Mouse (Mus musculus): ENCODE measurements around the gene Hoxc6. TPM values are rescaled to one million over a fixed set of nuclear protein-coding genes. Genes with fewer than 3 reads are reported as not detected.

Hoxc6 gene
- polyA plus RNA-seq (2014; fragmentation: Nextera tagmentation; extraction: Ambion mirVana), result 9.5 and 10.9 TPM in 2 replicates

- Histone ChIP-seq H3K36me3 (ENCODE audit: control insufficient read depth, insufficient read depth, low read length) (no peaks in the 10 kb centered on the region), H3K27me3 (ENCODE audit: control insufficient read depth, insufficient read depth, low read length) (peaks cover 59% of the 10 kb centered on the region), H3K4me3 (ENCODE audit: low read depth, low read length) (peak within 1 kb of the TSS; percentile 41), H3K9me3 (ENCODE audit: control insufficient read depth, low read length) (no peaks in the 10 kb centered on the region), H3K4me2 (ENCODE audit: low read depth, severe bottlenecking) (peak within 1 kb of the TSS; percentile 78), H3K9ac (ENCODE audit: low read length) (peak within 1 kb of the TSS; percentile 61), H3K27ac (replicated peaks; ENCODE audit: low read depth, low read length) (peak within 1 kb of the TSS; percentile 90), H3K4me1 (ENCODE audit: control insufficient read depth, insufficient read depth, low read length) (peaks cover 67% of the 10 kb centered on the region)
- DNase-seq (ENCODE audit: low spot score) (peak; percentile 74), ATAC-seq (ENCODE audit: insufficient number of reproducible peaks, low FRiP score, low TSS enrichment, low read depth) (peak; percentile 39; the same call in 1 of the 2 replicates)
- under 1% methylated on average over 19 of the region's 19 CpGs for WGBS
Observed at GRCm38 (mm10) chr15:102997939-102998355, at the start of gene Hoxc6. Hoxc6 (plus strand) TSS chr15:102998257.

GRCm38 (mm10) chr15:102948842-102949241 lies 49.2 kb upstream of the Hoxc6 start:
- Histone ChIP-seq H3K9me3 (ENCODE audit: control insufficient read depth, low read length) (no peaks in the 10 kb centered on the region), H3K4me1 (ENCODE audit: control insufficient read depth, insufficient read depth, low read length) (peaks cover 4% of the 10 kb centered on the region; the same call in 1 of the 2 replicates), H3K9ac (ENCODE audit: low read length) (peak overlapping the region; percentile 22; the same call in 1 of the 2 replicates), H3K4me3 (ENCODE audit: low read depth, low read length) (no peak overlapping the region), H3K27ac (replicated peaks; ENCODE audit: low read depth, low read length) (no peak overlapping the region), H3K27me3 (ENCODE audit: control insufficient read depth, insufficient read depth, low read length) (peaks cover 68% of the 10 kb centered on the region), H3K36me3 (ENCODE audit: control insufficient read depth, insufficient read depth, low read length) (no peaks in the 10 kb centered on the region), H3K4me2 (ENCODE audit: low read depth, severe bottlenecking) (peak overlapping the region; percentile 5; the same call in 1 of the 2 replicates)
- no peak for ATAC-seq (ENCODE audit: insufficient number of reproducible peaks, low FRiP score, low TSS enrichment, low read depth)
- 18% methylated on average over 2 of the region's 2 CpGs for WGBS
- no peak for DNase-seq (ENCODE audit: low spot score)

- ATAC-seq (ENCODE audit: insufficient number of reproducible peaks, low FRiP score, low TSS enrichment, low read depth), result no peak
- peak; percentile 66 for DNase-seq (ENCODE audit: low spot score)
- H3K4me2 ChIP-seq (ENCODE audit: low read depth, severe bottlenecking), result peak overlapping the region; percentile 42
- WGBS, result 1% methylated on average over 20 of the region's 20 CpGs
- no peaks in the 10 kb centered on the region for H3K9me3 ChIP-seq (ENCODE audit: control insufficient read depth, low read length)
- H3K27ac ChIP-seq (replicated peaks; ENCODE audit: low read depth, low read length), result peak overlapping the region; percentile 76
- H3K36me3 ChIP-seq (ENCODE audit: control insufficient read depth, insufficient read depth, low read length), result no peaks in the 10 kb centered on the region
- H3K4me1 ChIP-seq (ENCODE audit: control insufficient read depth, insufficient read depth, low read length), result peaks cover 4% of the 10 kb centered on the region; the same call in 1 of the 2 replicates
- H3K4me3 ChIP-seq (ENCODE audit: low read depth, low read length), result peak overlapping the region; percentile 24
- peak overlapping the region; percentile 58; the same call in 1 of the 2 replicates for H3K9ac ChIP-seq (ENCODE audit: low read length)
- peaks cover 66% of the 10 kb centered on the region for H3K27me3 ChIP-seq (ENCODE audit: control insufficient read depth, insufficient read depth, low read length)
Observed at GRCm38 (mm10) chr15:102949696-102950095, 48.4 kb upstream of the Hoxc6 start.

GRCm38 (mm10) chr15:102950877-102951276 lies 47.2 kb upstream of the Hoxc6 start:
- Histone ChIP-seq H3K4me1 (ENCODE audit: control insufficient read depth, insufficient read depth, low read length) (peaks cover 4% of the 10 kb centered on the region; the same call in 1 of the 2 replicates), H3K27ac (replicated peaks; ENCODE audit: low read depth, low read length) (peak overlapping the region; percentile 76), H3K4me2 (ENCODE audit: low read depth, severe bottlenecking) (peak overlapping the region; percentile 42), H3K36me3 (ENCODE audit: control insufficient read depth, insufficient read depth, low read length) (no peaks in the 10 kb centered on the region), H3K9me3 (ENCODE audit: control insufficient read depth, low read length) (no peaks in the 10 kb centered on the region), H3K27me3 (ENCODE audit: control insufficient read depth, insufficient read depth, low read length) (peaks cover 60% of the 10 kb centered on the region), H3K9ac (ENCODE audit: low read length) (peak overlapping the region; percentile 60), H3K4me3 (ENCODE audit: low read depth, low read length) (peak overlapping the region; percentile 24)
- ATAC-seq (ENCODE audit: insufficient number of reproducible peaks, low FRiP score, low TSS enrichment, low read depth), result no peak
- DNase-seq (ENCODE audit: low spot score), result no peak
- WGBS, result 7% methylated on average over 2 of the region's 2 CpGs

- Histone ChIP-seq H3K27me3 (ENCODE audit: control insufficient read depth, insufficient read depth, low read length) (peaks cover 61% of the 10 kb centered on the region), H3K36me3 (ENCODE audit: control insufficient read depth, insufficient read depth, low read length) (no peaks in the 10 kb centered on the region), H3K9me3 (ENCODE audit: control insufficient read depth, low read length) (no peaks in the 10 kb centered on the region), H3K9ac (ENCODE audit: low read length) (peak overlapping the region; percentile 94), H3K4me2 (ENCODE audit: low read depth, severe bottlenecking) (peak overlapping the region; percentile 68), H3K4me1 (ENCODE audit: control insufficient read depth, insufficient read depth, low read length) (peaks cover 17% of the 10 kb centered on the region), H3K4me3 (ENCODE audit: low read depth, low read length) (peak overlapping the region; percentile 45), H3K27ac (replicated peaks; ENCODE audit: low read depth, low read length) (peak overlapping the region; percentile 63; the same call in 1 of the 2 replicates)
- ATAC-seq (ENCODE audit: insufficient number of reproducible peaks, low FRiP score, low TSS enrichment, low read depth) (no peak), DNase-seq (ENCODE audit: low spot score) (peak; percentile 64)
- WGBS, result 3% methylated on average over 6 of the region's 6 CpGs
Observed at GRCm38 (mm10) chr15:102953561-102953960, 44.5 kb upstream of the Hoxc6 start.

GRCm38 (mm10) chr15:102954192-102955006 lies 43.7 kb upstream of the Hoxc6 start, which contains the start of gene Hoxc11:
Hoxc11 (plus strand) TSS chr15:102954427.
- ATAC-seq (ENCODE audit: insufficient number of reproducible peaks, low FRiP score, low TSS enrichment, low read depth) (0 out of 2 replicates have a peak, but pooled peaks have one; percentile 4), DNase-seq (ENCODE audit: low spot score) (peak; percentile 75)
- Histone ChIP-seq H3K4me1 (ENCODE audit: control insufficient read depth, insufficient read depth, low read length) (peaks cover 17% of the 10 kb centered on the region), H3K9me3 (ENCODE audit: control insufficient read depth, low read length) (no peaks in the 10 kb centered on the region), H3K4me2 (ENCODE audit: low read depth, severe bottlenecking) (peak within 1 kb of the TSS; percentile 68), H3K9ac (ENCODE audit: low read length) (peak within 1 kb of the TSS; percentile 94), H3K4me3 (ENCODE audit: low read depth, low read length) (peak within 1 kb of the TSS; percentile 45), H3K36me3 (ENCODE audit: control insufficient read depth, insufficient read depth, low read length) (no peaks in the 10 kb centered on the region), H3K27me3 (ENCODE audit: control insufficient read depth, insufficient read depth, low read length) (peaks cover 55% of the 10 kb centered on the region), H3K27ac (replicated peaks; ENCODE audit: low read depth, low read length) (peak within 1 kb of the TSS; percentile 63)
- under 1% methylated on average over 57 of the region's 57 CpGs for WGBS

GRCm38 (mm10) chr15:102955007-102955382 lies 43.1 kb upstream of the Hoxc6 start:
- peaks cover 51% of the 10 kb centered on the region for H3K27me3 ChIP-seq (ENCODE audit: control insufficient read depth, insufficient read depth, low read length)
- H3K9ac ChIP-seq (ENCODE audit: low read length), result peak overlapping the region; percentile 94

GRCm38 (mm10) chr15:102955833-102956640 lies 42.0 kb upstream of the Hoxc6 start:
- DNase-seq (ENCODE audit: low spot score), result peak; percentile 75
- H3K27ac ChIP-seq (replicated peaks; ENCODE audit: low read depth, low read length), result peak overlapping the region; percentile 63
- peak overlapping the region; percentile 45 for H3K4me3 ChIP-seq (ENCODE audit: low read depth, low read length)
- H3K4me2 ChIP-seq (ENCODE audit: low read depth, severe bottlenecking), result peak overlapping the region; percentile 68
- H3K9ac ChIP-seq (ENCODE audit: low read length), result peak overlapping the region; percentile 94
- no peaks in the 10 kb centered on the region for H3K9me3 ChIP-seq (ENCODE audit: control insufficient read depth, low read length)
- H3K27me3 ChIP-seq (ENCODE audit: control insufficient read depth, insufficient read depth, low read length), result peaks cover 47% of the 10 kb centered on the region
- no peak for ATAC-seq (ENCODE audit: insufficient number of reproducible peaks, low FRiP score, low TSS enrichment, low read depth)
- whole genome bisulfite sequencing, result under 1% methylated on average over 40 of the region's 40 CpGs
- H3K4me1 ChIP-seq (ENCODE audit: control insufficient read depth, insufficient read depth, low read length), result peaks cover 26% of the 10 kb centered on the region
- H3K36me3 ChIP-seq (ENCODE audit: control insufficient read depth, insufficient read depth, low read length), result no peaks in the 10 kb centered on the region

More at GRCm38 (mm10) chr15:102955007-102955382, 43.1 kb upstream of the Hoxc6 start:
- DNase-seq (ENCODE audit: low spot score), result peak; percentile 71
- peak overlapping the region; percentile 68 for H3K4me2 ChIP-seq (ENCODE audit: low read depth, severe bottlenecking)
- peaks cover 18% of the 10 kb centered on the region for H3K4me1 ChIP-seq (ENCODE audit: control insufficient read depth, insufficient read depth, low read length)
- H3K4me3 ChIP-seq (ENCODE audit: low read depth, low read length), result peak overlapping the region; percentile 45
- ATAC-seq (ENCODE audit: insufficient number of reproducible peaks, low FRiP score, low TSS enrichment, low read depth), result no peak
- H3K36me3 ChIP-seq (ENCODE audit: control insufficient read depth, insufficient read depth, low read length), result no peaks in the 10 kb centered on the region
- H3K27ac ChIP-seq (replicated peaks; ENCODE audit: low read depth, low read length), result peak overlapping the region; percentile 63
- WGBS, result under 1% methylated on average over 28 of the region's 28 CpGs
- no peaks in the 10 kb centered on the region for H3K9me3 ChIP-seq (ENCODE audit: control insufficient read depth, low read length)

Data from limb, embryonic 11.5 days (tissue).